Mouse (Mus musculus) layer of hippocampus, postnatal 25 days (tissue): Measurements from ENCODE around the gene Irs3. TPM values are rescaled to one million over a fixed set of nuclear protein-coding genes. Genes with fewer than 3 reads are reported as not detected.

Experiments used
- DNase-seq, 2 experiments: peaks; one replicate each; pipeline ENCODE4 v3.0.0; 2022; ENCODE audit warnings: mixed read lengths in 2 of 2, low spot score in 1 of 2; ENCODE audit errors: extremely low spot score in 1 of 2
- total RNA-seq, 2 experiments: library from RNA; stranded (reverse); gene quantifications; 2 replicates each; pipeline ENCODE4 v1.2.3; 2021

Gene Irs3
- not detected for total RNA-seq

GRCm38 (mm10) chr5:137645652-137646091 lies at the start of gene Irs3:
Irs3 (minus strand) TSS chr5:137645714.
- no peak for DNase-seq

DNA sequence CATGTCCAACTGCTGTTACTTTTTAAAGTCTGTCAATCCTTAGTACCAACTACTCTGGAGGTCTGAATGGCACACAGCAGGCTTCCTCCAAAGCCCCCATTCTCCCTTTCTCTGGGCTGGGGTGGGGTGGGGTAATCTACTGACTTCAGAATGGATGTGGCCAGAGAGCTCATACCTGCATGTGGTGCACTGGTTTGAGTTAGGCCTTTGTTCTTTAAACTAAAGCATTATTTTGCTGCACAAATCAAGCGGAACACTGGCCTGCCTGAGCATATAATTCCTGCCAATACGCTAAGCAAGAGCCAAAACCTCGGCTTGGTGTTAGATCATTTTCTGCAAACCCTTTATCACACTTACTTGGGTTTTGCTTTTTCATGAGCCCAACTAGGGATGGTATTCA lies 49.3 kb upstream of the Irs3 start:
- DNase-seq = no peak

DNA sequence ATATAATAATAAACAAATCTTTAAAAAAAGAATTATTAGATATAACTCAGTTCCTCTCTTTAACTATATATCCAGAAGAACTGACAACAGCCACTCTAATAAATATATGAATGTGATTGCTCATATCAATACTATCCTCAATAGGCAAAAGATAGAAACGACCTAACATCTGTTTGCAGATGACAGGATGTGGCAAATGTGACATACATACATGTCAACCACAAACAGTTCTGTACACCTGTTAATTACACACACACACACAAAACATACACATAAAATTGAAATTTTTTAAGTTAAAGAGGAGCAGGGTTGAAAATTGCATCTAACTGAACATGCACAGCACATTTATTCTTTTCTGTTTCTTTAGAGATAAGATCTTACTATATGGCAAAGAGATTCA lies 46.4 kb upstream of the Irs3 start:
- DNase-seq = no peak

DNA sequence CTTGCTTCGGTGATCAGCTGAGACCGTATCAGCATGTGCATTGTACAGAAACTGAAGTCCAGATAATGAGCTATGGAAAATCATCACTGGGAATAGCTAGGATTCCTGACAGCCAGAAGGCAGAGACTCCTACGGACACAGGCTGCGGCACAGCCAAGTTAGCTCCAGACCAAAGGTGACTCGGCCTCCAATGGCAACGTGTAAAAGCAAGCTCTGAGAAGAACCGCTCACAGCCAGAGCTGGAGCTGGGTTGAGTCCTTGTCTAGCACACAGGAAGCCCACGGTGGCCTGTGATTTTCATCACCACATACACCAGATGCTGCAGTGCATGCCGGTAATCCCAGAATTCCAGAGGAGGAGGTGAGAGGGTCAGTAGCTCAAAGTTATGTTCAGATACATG lies 45.0 kb upstream of the Irs3 start:
- no peak for DNase-seq

DNA sequence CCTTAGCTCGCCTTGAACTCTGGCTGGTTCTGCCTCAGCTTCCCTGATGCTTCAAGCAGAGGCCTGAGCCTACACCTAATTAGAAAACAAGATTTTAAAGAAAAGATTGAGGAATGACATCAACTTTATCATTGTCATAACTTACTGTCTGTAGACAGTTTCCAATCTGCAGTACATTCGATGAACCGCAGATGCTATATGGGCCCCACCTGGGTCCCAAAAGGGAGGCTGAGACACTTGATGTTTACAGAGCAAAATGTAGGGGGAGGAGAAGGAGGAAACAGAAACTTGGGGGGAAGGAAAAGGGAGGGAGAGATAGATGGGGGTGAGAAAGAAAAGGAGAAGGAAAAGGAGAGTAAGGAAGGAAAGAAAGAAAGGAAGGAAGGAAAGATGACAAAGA lies 44.5 kb upstream of the Irs3 start:
- no peak for DNase-seq

DNA sequence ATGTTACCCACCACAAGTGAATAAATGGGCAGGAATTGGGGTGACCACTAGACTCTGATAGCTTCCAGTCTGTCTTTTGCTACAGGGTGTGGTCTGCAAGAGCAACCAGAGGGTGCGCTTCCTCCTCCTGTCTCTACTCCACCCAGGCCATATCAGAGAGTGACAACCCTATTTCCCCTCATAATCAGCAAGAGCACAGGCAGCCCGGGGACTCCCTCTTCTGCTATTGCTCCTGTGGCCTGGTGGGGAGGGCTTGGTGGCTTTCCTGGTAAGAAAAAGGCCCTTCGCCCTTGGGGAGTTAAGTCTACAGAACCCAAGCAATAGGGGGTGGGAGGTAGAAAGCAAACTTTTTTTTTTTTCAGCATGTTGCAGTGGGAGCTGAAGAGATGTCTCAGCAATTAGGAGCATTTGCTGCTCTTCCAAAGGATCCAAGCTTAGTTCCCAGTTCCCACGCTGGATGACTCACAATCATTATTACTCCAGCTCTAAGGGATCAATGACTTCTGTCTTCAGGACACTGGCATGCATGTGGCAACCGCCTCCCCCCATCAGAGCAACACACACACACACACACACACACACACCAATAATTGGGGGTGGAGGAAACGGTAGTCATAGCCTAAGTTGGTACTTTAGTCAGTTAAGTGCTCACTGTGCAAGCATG lies 40.7 kb upstream of the Irs3 start:
- no peak for DNase-seq

- DNase-seq = no peak
Observed at GRCm38 (mm10) chr5:137685653-137686052, 40.1 kb upstream of the Irs3 start.

DNA sequence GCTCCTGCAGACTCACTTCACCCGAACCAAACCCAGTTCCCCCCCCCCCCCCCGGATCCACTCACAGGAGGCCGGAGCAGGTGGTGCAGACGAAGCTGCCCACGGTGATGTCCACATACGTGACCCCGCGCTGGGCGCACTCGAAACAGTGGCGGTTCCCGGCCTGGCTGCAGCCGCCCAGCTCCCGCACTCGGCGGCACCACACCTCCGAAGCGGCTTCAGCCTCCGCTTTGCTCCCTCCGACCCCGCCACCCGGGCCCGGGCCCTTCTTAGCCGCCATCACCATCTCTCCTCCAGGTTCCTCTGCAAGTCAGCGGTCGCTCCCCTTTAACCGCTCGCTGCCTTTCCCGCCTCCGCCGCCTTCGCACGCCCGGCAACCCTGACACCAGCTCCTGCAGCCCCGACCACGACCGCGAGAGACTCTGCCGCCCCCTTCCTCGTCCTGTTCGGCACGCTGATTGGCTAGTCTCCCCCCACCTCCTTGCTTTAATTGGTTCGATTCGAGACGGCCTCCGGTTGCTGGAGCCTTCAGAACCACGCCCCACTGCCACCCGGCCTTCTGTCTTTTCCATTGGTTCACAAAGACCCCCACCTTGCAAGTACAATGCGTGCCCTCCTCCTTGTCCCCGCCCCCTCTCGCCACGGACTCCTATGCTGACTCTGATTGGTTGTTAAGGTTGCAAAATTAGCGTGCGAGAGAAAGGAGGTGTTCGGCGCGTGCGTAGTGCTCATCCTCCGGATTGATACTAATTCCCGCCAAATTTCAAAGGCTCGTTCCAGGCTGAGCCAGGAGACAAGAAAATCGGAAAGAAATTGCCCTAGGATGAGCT lies 39.0 kb upstream of the Irs3 start, which contains the start of gene Agfg2:
Gene Agfg2, minus strand, starts transcription at position 433 of the 830 bp plus-strand sequence.
- DNase-seq = peak; percentile 80 to 92

GRCm38 (mm10) chr5:137683388-137684293 lies 38.1 kb upstream of the Irs3 start:
- DNase-seq = no peak

GRCm38 (mm10) chr5:137682526-137682925 lies 37.0 kb upstream of the Irs3 start:
- DNase-seq = no peak

DNA sequence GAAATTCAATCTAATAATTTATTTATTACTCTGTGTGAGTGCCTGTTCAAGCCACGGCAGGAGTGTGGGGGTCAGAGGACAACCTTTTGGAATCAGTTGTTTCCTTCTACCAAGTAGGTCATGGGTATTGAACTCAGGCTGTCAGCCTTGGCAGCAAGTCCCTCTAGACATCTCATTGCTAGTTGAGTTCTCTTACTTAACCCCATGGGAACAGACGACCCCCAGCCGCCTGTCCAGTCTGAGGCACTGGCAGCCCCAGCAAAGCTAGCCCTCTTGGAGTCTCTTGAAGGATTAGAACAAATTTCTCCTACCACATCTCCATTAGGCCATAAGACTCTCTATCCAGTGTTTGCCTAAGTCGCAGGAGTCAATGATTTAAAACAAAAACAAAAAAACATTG lies 34.2 kb upstream of the Irs3 start:
- no peak for DNase-seq

DNA sequence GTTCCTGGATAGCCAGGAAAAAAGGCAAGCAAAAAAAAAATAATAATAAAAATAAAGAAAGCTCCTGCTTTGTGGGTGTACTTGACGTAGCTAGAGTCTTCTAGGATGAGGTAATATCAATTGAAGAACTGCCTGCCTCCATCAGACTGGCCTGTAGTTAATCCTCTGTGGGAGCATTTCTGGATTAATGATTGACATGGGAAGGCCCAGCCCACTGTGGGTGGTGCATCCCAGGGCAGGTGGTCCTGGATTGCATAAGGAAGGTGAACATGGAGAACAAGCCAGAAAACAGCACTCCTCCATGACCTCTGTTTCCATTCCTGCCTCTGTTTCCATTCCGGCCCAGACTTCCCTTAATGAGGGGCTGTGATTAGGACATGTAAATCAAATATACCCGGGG lies 33.2 kb upstream of the Irs3 start:
- no peak for DNase-seq

DNA sequence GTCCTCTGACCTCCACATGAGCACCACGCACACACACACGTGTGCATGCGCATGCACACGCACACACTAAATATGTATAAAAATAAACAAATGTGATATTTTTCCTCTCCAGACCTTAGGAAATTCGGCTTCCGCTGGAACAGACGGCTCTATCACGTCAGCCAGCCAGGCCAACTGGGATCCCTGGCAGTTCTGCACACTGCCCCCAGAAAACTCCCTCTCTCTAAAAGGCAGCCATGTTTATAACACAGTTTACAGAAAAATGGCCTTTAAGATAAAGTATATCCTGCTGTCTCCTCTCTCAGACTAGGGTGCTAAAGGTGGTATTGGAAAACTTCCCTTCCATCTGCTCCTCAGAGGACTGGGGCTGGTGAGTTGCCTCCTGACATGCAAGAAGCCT lies 32.3 kb upstream of the Irs3 start:
- no peak for DNase-seq

GRCm38 (mm10) chr5:137674786-137675185 lies 29.3 kb upstream of the Irs3 start:
- no peak for DNase-seq

DNA sequence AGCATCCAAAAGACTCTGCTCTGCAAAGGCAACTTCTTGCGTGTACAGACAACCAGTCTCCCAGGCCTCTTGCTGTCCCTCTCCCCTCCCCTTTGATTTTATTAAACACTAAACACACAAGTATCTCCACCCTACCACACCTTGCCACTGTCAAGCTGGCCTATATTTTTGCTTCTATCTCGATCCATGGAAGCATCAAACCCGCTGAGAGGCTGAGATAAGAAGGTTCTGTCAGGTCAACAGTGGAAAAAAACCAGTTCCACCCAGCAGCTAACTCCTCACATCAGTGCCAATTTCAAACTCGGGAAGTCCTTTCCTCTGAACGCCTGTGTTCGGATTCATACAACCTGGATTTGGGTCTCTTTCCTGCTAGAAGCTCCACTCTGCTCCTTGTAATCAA lies 27.5 kb upstream of the Irs3 start:
- DNase-seq = no peak

GRCm38 (mm10) chr5:137672361-137672760 lies 26.8 kb upstream of the Irs3 start:
- DNase-seq = no peak

DNA sequence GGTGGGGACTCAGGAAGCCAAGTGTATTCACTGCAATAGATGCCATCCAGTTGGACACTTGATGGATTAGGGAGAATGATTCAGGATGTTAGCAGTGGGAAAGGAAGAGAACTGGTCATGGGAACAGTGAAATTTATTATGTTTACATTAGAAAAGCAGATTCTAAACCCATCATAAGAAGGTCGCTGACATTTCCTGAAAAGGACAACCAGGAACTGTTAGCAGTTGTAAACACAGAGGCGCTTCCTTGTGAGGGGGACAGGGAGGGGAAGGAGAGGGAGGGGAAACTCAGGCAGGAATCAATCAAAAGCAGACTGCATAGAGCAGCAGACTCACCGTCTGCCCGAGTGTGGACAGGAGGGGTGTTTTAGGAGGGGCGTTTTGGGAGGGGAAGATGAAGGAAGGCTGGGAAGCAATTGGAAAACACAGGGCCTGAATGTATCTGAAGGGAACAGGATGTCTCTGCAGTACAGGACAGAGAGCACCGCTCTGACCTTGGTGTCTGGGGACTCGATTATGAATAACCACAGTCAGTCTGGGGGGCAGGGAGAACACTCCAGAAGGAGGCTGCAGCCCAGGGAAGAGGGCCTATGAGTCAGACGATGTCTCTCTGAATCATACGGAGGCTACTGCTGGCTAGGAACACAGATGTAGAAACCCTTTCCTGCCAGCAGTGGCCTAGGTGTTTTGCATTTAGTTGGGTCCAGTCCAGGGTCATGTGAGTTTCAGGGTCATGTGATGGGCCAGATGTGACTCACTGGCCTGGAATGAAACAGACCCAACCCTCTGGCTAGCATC lies 26.1 kb upstream of the Irs3 start:
- DNase-seq = no peak

GRCm38 (mm10) chr5:137670240-137670639 lies 24.7 kb upstream of the Irs3 start:
- DNase-seq = peak in 1 of 2 experiments; percentile 1

GRCm38 (mm10) chr5:137668971-137669370 lies 23.5 kb upstream of the Irs3 start:
- peak in 1 of 2 experiments; percentile 1 for DNase-seq

- DNase-seq = no peak
Observed at GRCm38 (mm10) chr5:137663057-137663456, 17.5 kb upstream of the Irs3 start.
